Mouse (Mus musculus) ES-E14 (cell line): ENCODE results near the gene Tmem108. TPM values are rescaled to one million over a fixed set of nuclear protein-coding genes. Genes with fewer than 3 reads are reported as not detected.

Experiments
- DNase-seq: peaks from one replicate; pipeline ENCODE4 v3.0.0-alpha.2; 2013; ENCODE audit warnings: low read depth, low spot score
- H3K27ac ChIP-seq: 2 replicates; pipeline ENCODE4 v1.5.1; 2012; ENCODE audit warnings: low read depth, mild to moderate bottlenecking, low read length, moderate library complexity, mixed read lengths; ENCODE audit not compliant: poor library complexity, insufficient read depth, severe bottlenecking
- H3K36me3 ChIP-seq: 2 replicates; pipeline ENCODE4 v1.6.1; 2012; ENCODE audit warnings: mild to moderate bottlenecking, low read length, moderate library complexity, mixed read lengths; ENCODE audit not compliant: control insufficient read depth, poor library complexity, insufficient read depth, severe bottlenecking
- H3K4me1 ChIP-seq, 2 experiments: fragments of 150-350 bp in 1 of 2; sonication (generic) in 1 of 2; 2 replicates each; pipeline ENCODE4 v1.6.1; 2012; ENCODE audit warnings: low read length in 2 of 2, mild to moderate bottlenecking in 1 of 2, mixed read lengths in 1 of 2; ENCODE audit not compliant: control insufficient read depth in 2 of 2, insufficient read depth in 2 of 2, poor library complexity in 1 of 2
- H3K4me3 ChIP-seq, 2 experiments: fragments of 150-350 bp in 1 of 2; sonication (generic) in 1 of 2; 2 replicates each; pipeline ENCODE4 v1.5.1; 2012; ENCODE audit warnings: low read length in 2 of 2, low read depth in 1 of 2, mild to moderate bottlenecking in 1 of 2, mixed read lengths in 1 of 2; ENCODE audit not compliant: insufficient read depth in 1 of 2, poor library complexity in 1 of 2, severe bottlenecking in 1 of 2
- H3K9ac ChIP-seq: 2 replicates; pipeline ENCODE4 v1.6.1; 2012; ENCODE audit warnings: low read depth, mild to moderate bottlenecking, low read length, mixed read lengths; ENCODE audit not compliant: poor library complexity, insufficient read depth, severe bottlenecking
- H3K9me3 ChIP-seq: fragments of 150-350 bp; sonication (generic); 2 replicates; pipeline ENCODE4 v1.6.1; 2012; ENCODE audit warnings: low read depth, mild to moderate bottlenecking, low read length; ENCODE audit not compliant: control insufficient read depth, insufficient read depth
- CHD2 ChIP-seq: IDR thresholded peaks from 2 replicates; pipeline ENCODE4 v1.6.1; 2014; ENCODE audit warnings: mild to moderate bottlenecking, low read depth, low read length, inconsistent platforms
- HCFC1 ChIP-seq: IDR thresholded peaks from 2 replicates; pipeline ENCODE4 v1.6.1; 2012; ENCODE audit warnings: low read length, inconsistent platforms, borderline replicate concordance; ENCODE audit not compliant: insufficient read depth
- MAFK ChIP-seq: IDR thresholded peaks from 2 replicates; pipeline ENCODE4 v1.6.1; 2014; ENCODE audit warnings: mild to moderate bottlenecking, low read depth, low read length, inconsistent platforms; ENCODE audit not compliant: insufficient read depth
- ZC3H11A ChIP-seq: IDR thresholded peaks from 2 replicates; pipeline ENCODE4 v1.6.1; 2012; ENCODE audit warnings: low read depth, mild to moderate bottlenecking, inconsistent platforms, low read length, borderline replicate concordance
- ZNF384 ChIP-seq: IDR thresholded peaks from 2 replicates; pipeline ENCODE4 v1.6.1; 2012; ENCODE audit warnings: low read depth, low read length, inconsistent platforms
- in situ Hi-C, 2 experiments: fragments of 600-800 bp; cut with MboI; formaldehyde crosslinking; loops; one replicate each; pipeline ENCODE4 v1.15.1; 2025; ENCODE audit warnings: low sequenced_read_pairs in 2 of 2, inconsistent platforms in 1 of 2; ENCODE audit not compliant: unreplicated experiment in 2 of 2
- total RNA-seq: library from RNA; depleted of rRNA; stranded (reverse); fragments of 300-350 nt; gene quantifications from 2 replicates; pipeline ENCODE4 v1.2.3, GENCODE M21; 2012

Gene Tmem108
- total RNA-seq, 1 experiment, result 3.1 TPM

DNA sequence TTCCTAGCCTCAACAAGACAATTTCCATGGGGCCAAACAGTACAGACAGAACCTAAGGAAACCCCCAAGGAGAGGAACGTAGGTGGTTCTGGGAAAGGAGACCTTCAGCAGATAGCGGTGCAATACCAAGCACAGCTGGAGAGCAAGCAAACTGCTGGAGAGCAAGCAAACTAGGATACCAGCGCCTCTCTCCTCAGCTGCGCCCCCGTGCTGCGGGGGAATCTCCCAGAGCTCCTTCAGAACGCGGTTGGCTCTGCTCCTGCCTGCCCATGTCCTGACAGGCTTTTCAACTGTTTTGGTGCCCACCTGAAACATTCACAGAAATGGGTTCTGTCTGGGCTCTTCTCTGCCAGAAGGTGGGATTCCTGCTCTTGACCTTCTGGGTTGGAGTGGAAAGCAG, 221.1 kb downstream of the Tmem108 start:
- no peak overlapping the region for H3K9ac ChIP-seq

DNA sequence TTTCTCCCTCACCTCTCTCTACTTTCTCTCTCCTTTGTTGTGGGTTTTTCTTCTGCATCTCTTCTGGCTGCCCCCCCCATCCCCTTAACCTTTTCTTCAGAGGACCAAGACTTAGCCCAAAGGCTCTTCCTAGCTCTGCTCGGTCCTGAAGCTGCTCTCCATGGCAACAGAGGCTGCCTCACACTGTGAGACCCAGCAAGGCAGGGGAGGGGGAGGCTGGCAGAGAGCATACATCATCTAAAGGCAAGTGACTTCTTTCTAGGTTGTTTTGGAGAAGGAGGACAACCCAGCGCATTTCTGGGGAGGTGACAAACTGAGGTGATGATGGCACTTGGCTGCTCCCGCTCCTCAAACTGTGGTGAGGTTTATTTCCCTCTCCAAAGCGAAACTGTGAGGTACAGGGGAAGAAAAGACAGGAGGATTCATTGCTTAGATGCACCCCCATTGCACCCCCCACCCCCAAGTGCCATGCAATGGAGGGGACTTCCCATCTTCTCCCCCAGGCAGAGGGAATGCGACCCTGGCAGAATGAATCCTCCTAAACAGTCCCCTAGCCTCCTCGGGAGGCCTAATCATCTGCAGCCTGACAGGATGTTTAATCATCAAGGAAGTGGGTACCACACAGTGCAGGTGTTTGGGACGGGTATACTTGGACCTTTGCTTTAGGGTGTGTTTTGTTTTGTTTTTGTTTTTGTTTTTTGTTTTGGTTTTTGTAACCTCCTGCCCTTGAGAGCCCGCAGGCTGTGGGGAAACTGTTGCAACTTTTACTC, 223.4 kb downstream of the Tmem108 start:
- no peaks in the 10 kb centered on the region for H3K4me1 ChIP-seq
- no peak overlapping the region for H3K27ac ChIP-seq
- no peak overlapping the region for H3K4me3 ChIP-seq
- TF ChIP-seq MAFK (no peak), HCFC1 (no peak), ZC3H11A (no peak), ZNF384 (no peak), CHD2 (no peak)
- no peak overlapping the region for H3K9ac ChIP-seq
- H3K36me3 ChIP-seq, result no peaks in the 10 kb centered on the region
- in situ Hi-C loops, result no loop called here
- DNase-seq, result no peak
- no peaks in the 10 kb centered on the region for H3K9me3 ChIP-seq

More for the DNA sequence above, 221.1 kb downstream of the Tmem108 start:
- Histone ChIP-seq H3K9me3 (no peaks in the 10 kb centered on the region), H3K4me1 (no peaks in the 10 kb centered on the region), H3K4me3 (no peak overlapping the region), H3K27ac (no peak overlapping the region), H3K36me3 (no peaks in the 10 kb centered on the region)
- TF ChIP-seq ZC3H11A (no peak), HCFC1 (no peak), CHD2 (no peak), ZNF384 (no peak)
- DNase-seq, result no peak
- in situ Hi-C loops, result no loop called here

- no peaks in the 10 kb centered on the region for H3K36me3 ChIP-seq
- no peak overlapping the region for H3K27ac ChIP-seq
- H3K4me3 ChIP-seq, result peak overlapping the region; percentile 10 to 73; a peak in 3 of 4 replicates
- no peak for DNase-seq
- peak overlapping the region; percentile 55; the same call in 1 of the 2 replicates for H3K9ac ChIP-seq
- H3K4me1 ChIP-seq, result no peaks in the 10 kb centered on the region
- no peak for TF ChIP-seq CHD2
- no peak for TF ChIP-seq ZNF384
- no peak for TF ChIP-seq HCFC1
- no peak for TF ChIP-seq ZC3H11A
- TF ChIP-seq MAFK, result no peak
- in situ Hi-C loops, result no loop called here
- no peaks in the 10 kb centered on the region for H3K9me3 ChIP-seq
Observed at GRCm38 (mm10) chr9:103536059-103536634, 225.5 kb downstream of the Tmem108 start.

- no peaks in the 10 kb centered on the region for H3K36me3 ChIP-seq
- no peaks in the 10 kb centered on the region for H3K9me3 ChIP-seq
- H3K27ac ChIP-seq, result no peak overlapping the region; the same call in 1 of the 2 replicates
- H3K4me3 ChIP-seq, result no peak overlapping the region
- TF ChIP-seq ZNF384, result no peak
- no peak for TF ChIP-seq CHD2
- no peak for TF ChIP-seq ZC3H11A
- no peak for TF ChIP-seq HCFC1
- no peak for TF ChIP-seq MAFK
- no peak overlapping the region for H3K9ac ChIP-seq
- no peak for DNase-seq
- in situ Hi-C loops, result no loop called here
- peaks cover 6 to 14% of the 10 kb centered on the region in 2 experiments; a peak in 3 of 4 replicates for H3K4me1 ChIP-seq
Observed at GRCm38 (mm10) chr9:103525041-103525537, 236.5 kb downstream of the Tmem108 start.
